Mouse (Mus musculus): ENCODE data around the gene Col6a3. TPM values are rescaled to one million over a fixed set of nuclear protein-coding genes. Genes with fewer than 3 reads are reported as not detected.

Gene Col6a3
- polyA plus RNA-seq, 1 experiment from 2014 or later, result 19.5 TPM

- no peaks in the 10 kb centered on the region for H3K9me3 ChIP-seq (replicated peaks; ENCODE audit: control insufficient read depth, low read length)
- 73% methylated on average over 2 of the region's 2 CpGs for WGBS
Observed at GRCm38 (mm10) chr1:90716258-90716657, 127.5 kb downstream of the Col6a3 start.

More at GRCm38 (mm10) chr1:90716258-90716657, 127.5 kb downstream of the Col6a3 start:
- no peak overlapping the region for H3K4me3 ChIP-seq (ENCODE audit: low read depth, low read length)
- H3K4me2 ChIP-seq (ENCODE audit: low read depth, low read length), result no peak overlapping the region
- no peaks in the 10 kb centered on the region for H3K4me1 ChIP-seq (ENCODE audit: control insufficient read depth, insufficient read depth, low read length)
- H3K27me3 ChIP-seq (ENCODE audit: control insufficient read depth, insufficient read depth, low read length), result no peaks in the 10 kb centered on the region
- no peak overlapping the region for H3K9ac ChIP-seq (replicated peaks; ENCODE audit: low read length)
- ATAC-seq (replicated peaks; ENCODE audit: insufficient number of reproducible peaks, low FRiP score, low TSS enrichment, low read depth), result no peak
- no peak overlapping the region for H3K27ac ChIP-seq (replicated peaks; ENCODE audit: low read depth, low read length)
- no peak for DNase-seq (ENCODE audit: low spot score)
- no peaks in the 10 kb centered on the region for H3K36me3 ChIP-seq (replicated peaks; ENCODE audit: control insufficient read depth, insufficient read depth, low read depth, low read length)

Other genes with a start within 250 kb of the Col6a3 start
- 235 and 239 TPM in 2 replicates for gene Cops8, start 241.0 kb downstream of the Col6a3 start, polyA plus RNA-seq (2014; fragmentation: Nextera tagmentation; extraction: Ambion mirVana)
- 0.07 and 0.31 TPM in 2 replicates for gene Mlph, start 71.1 kb upstream of the Col6a3 start, polyA plus RNA-seq (2014; fragmentation: Nextera tagmentation; extraction: Ambion mirVana)
- not detected in 2 replicates for gene Prlh, start 109.1 kb upstream of the Col6a3 start, polyA plus RNA-seq (2014; fragmentation: Nextera tagmentation; extraction: Ambion mirVana)
- gene Rab17, start 125.7 kb upstream of the Col6a3 start, polyA plus RNA-seq (2014; fragmentation: Nextera tagmentation; extraction: Ambion mirVana), result 0.64 and 0.70 TPM in 2 replicates
- gene Lrrfip1, start 154.8 kb upstream of the Col6a3 start, polyA plus RNA-seq (2014; fragmentation: Nextera tagmentation; extraction: Ambion mirVana), result 28.5 and 30.0 TPM in 2 replicates